Mouse (Mus musculus) midbrain, embryonic 12.5 days (tissue): ENCODE data around the gene Spata25. TPM values are rescaled to one million over a fixed set of nuclear protein-coding genes. Genes with fewer than 3 reads are reported as not detected.

Experiments used
- ATAC-seq: fragments of 200-750 bp; cut with Nextera tagmentation; 2 replicates; pipeline ENCODE4 v1.8.0; 2017; ENCODE audit warnings: low read depth, moderate TSS enrichment, moderate library complexity; ENCODE audit not compliant: low FRiP score
- H3K27ac ChIP-seq: fragments of 300-500 bp; sonication (generic); replicated peaks from 2 replicates; pipeline ENCODE4 v1.5.1; 2016; ENCODE audit warnings: mild to moderate bottlenecking
- H3K27me3 ChIP-seq: fragments of 300-500 bp; sonication (generic); 2 replicates; pipeline ENCODE4 v1.6.1; 2016; ENCODE audit warnings: mild to moderate bottlenecking
- H3K36me3 ChIP-seq: fragments of 300-500 bp; sonication (generic); 2 replicates; pipeline ENCODE4 v1.6.1; 2016
- H3K4me1 ChIP-seq: fragments of 300-500 bp; sonication (generic); 2 replicates; pipeline ENCODE4 v1.6.1; 2016
- H3K4me2 ChIP-seq: fragments of 300-500 bp; sonication (generic); replicated peaks from 2 replicates; pipeline ENCODE4 v1.6.1; 2016; ENCODE audit warnings: mild to moderate bottlenecking, moderate library complexity
- H3K4me3 ChIP-seq: fragments of 300-500 bp; sonication (generic); 2 replicates; pipeline ENCODE4 v1.5.1; 2016; ENCODE audit warnings: mild to moderate bottlenecking
- H3K9ac ChIP-seq: fragments of 300-500 bp; sonication (generic); replicated peaks from 2 replicates; pipeline ENCODE4 v1.6.1; 2016; ENCODE audit warnings: mild to moderate bottlenecking, moderate library complexity
- H3K9me3 ChIP-seq: fragments of 300-500 bp; sonication (generic); 2 replicates; pipeline ENCODE4 v1.6.1; 2016; ENCODE audit warnings: mild to moderate bottlenecking
- WGBS: fragments of 180-500 bp; shearing (Covaris S2); methylation state at CpG from one replicate; pipeline ENCODE4 v1.1.7; 2016; 5-methylcytosine and 5-hydroxymethylcytosine counted together
- polyA plus RNA-seq: library from polyadenylated mRNA; unstranded; fragments of >200 nt; fragmentation: Nextera tagmentation; extraction: Ambion mirVana; gene quantifications from 2 replicates; pipeline ENCODE4 v1.2.1, GENCODE M21; 2016

Gene Spata25
- polyA plus RNA-seq, 1 experiment from 2014 or later = 0.24 TPM

- Histone ChIP-seq H3K36me3 (peaks cover 5% of the 10 kb centered on the region), H3K4me2 (no peak overlapping the region), H3K4me1 (no peaks in the 10 kb centered on the region; the same call in 1 of the 2 replicates), H3K9ac (no peak overlapping the region), H3K27me3 (0 out of 2 replicates have a peak, but pooled peaks cover 4% of the 10 kb centered on the region), H3K4me3 (no peak overlapping the region), H3K27ac (no peak overlapping the region), H3K9me3 (no peaks in the 10 kb centered on the region)
- 85% methylated on average over 30 of the region's 30 CpGs for WGBS
- no peak for ATAC-seq
Measured at GRCm38 (mm10) chr2:164777246-164778014, 50.9 kb downstream of the Spata25 start.

GRCm38 (mm10) chr2:164776801-164777200 lies 51.5 kb downstream of the Spata25 start:
- no peak overlapping the region for H3K9ac ChIP-seq
- peaks cover 6% of the 10 kb centered on the region for H3K4me1 ChIP-seq
- ATAC-seq = no peak
- H3K27me3 ChIP-seq = 0 out of 2 replicates have a peak, but pooled peaks cover 4% of the 10 kb centered on the region
- no peak overlapping the region for H3K27ac ChIP-seq
- H3K36me3 ChIP-seq = peaks cover 11% of the 10 kb centered on the region
- no peak overlapping the region for H3K4me3 ChIP-seq
- H3K4me2 ChIP-seq = no peak overlapping the region
- WGBS = 70% methylated on average over 17 of the region's 17 CpGs
- no peaks in the 10 kb centered on the region for H3K9me3 ChIP-seq

Other genes with a start within 250 kb of the Spata25 start
- not detected in 2 replicates for gene Wfdc6a, start 243.1 kb downstream of the Spata25 start, polyA plus RNA-seq
- not detected in 2 replicates for gene Eppin, start 234.9 kb downstream of the Spata25 start, polyA plus RNA-seq
- gene Wfdc6b, start 215.0 kb downstream of the Spata25 start, polyA plus RNA-seq = not detected in 2 replicates
- not detected in 2 replicates for gene Wfdc8, start 214.9 kb downstream of the Spata25 start, polyA plus RNA-seq
- gene Wfdc16, start 189.7 kb downstream of the Spata25 start, polyA plus RNA-seq = not detected in 2 replicates
- gene Wfdc10, start 172.5 kb downstream of the Spata25 start, polyA plus RNA-seq = not detected in 2 replicates
- gene Wfdc9, start 172.0 kb downstream of the Spata25 start, polyA plus RNA-seq = not detected in 2 replicates
- not detected in 2 replicates for gene Wfdc11, start 154.4 kb downstream of the Spata25 start, polyA plus RNA-seq
- not detected in 2 replicates for gene Wfdc13, start 143.4 kb downstream of the Spata25 start, polyA plus RNA-seq
- not detected in 2 replicates for gene Spint4, start 130.0 kb downstream of the Spata25 start, polyA plus RNA-seq
- gene Spint5, start 113.2 kb downstream of the Spata25 start, polyA plus RNA-seq = not detected in 2 replicates
- 0.93 and 1.1 TPM in 2 replicates for gene Wfdc3, start 82.6 kb downstream of the Spata25 start, polyA plus RNA-seq
- 87.6 and 90.0 TPM in 2 replicates for gene Dnttip1, start 82.6 kb downstream of the Spata25 start, polyA plus RNA-seq
- 438 and 455 TPM in 2 replicates for gene Ube2c, start 58.6 kb downstream of the Spata25 start, polyA plus RNA-seq
- 0.52 and 0.77 TPM in 2 replicates for gene Tnnc2, start 48.6 kb downstream of the Spata25 start, polyA plus RNA-seq
- gene Snx21, start 42.7 kb downstream of the Spata25 start, polyA plus RNA-seq = 14.4 and 18.3 TPM in 2 replicates
- 13.4 and 16.5 TPM in 2 replicates for gene Acot8, start 23.7 kb downstream of the Spata25 start, polyA plus RNA-seq
- 10.8 and 12.1 TPM in 2 replicates for gene Zswim3, start 23.4 kb downstream of the Spata25 start, polyA plus RNA-seq
- 23.8 and 25.0 TPM in 2 replicates for gene Zswim1, start 5.9 kb downstream of the Spata25 start, polyA plus RNA-seq
- 98.8 and 101 TPM in 2 replicates for gene Ctsa, start 4.3 kb upstream of the Spata25 start, polyA plus RNA-seq
- gene Neurl2, start 4.9 kb upstream of the Spata25 start, polyA plus RNA-seq = 4.4 and 5.2 TPM in 2 replicates
- gene Pltp, start 29.2 kb upstream of the Spata25 start, polyA plus RNA-seq = 90.2 and 113 TPM in 2 replicates
- 87.0 and 96.9 TPM in 2 replicates for gene Pcif1, start 50.8 kb upstream of the Spata25 start, polyA plus RNA-seq
- gene Zfp335, start 83.2 kb upstream of the Spata25 start, polyA plus RNA-seq = 17.5 and 17.7 TPM in 2 replicates
- 6.2 and 7.5 TPM in 2 replicates for gene Mmp9, start 112.2 kb upstream of the Spata25 start, polyA plus RNA-seq
- 8.1 and 9.9 TPM in 2 replicates for gene Slc12a5, start 132.3 kb upstream of the Spata25 start, polyA plus RNA-seq
- 141 and 148 TPM in 2 replicates for gene Ncoa5, start 206.3 kb upstream of the Spata25 start, polyA plus RNA-seq
- gene Cd40, start 227.1 kb upstream of the Spata25 start, polyA plus RNA-seq = 4.8 and 6.8 TPM in 2 replicates